Mouse (Mus musculus) CH12.LX (cell line): ENCODE measurements at regions not wholly inside any gene's neighbourhood (a gene's known extent, or its start where the extent isn't known, plus 50 kb on each side); places are given as distances from the start of the nearest gene placed in this dataset.

ENCODE experiments used
- DNase-seq: peaks from one replicate; pipeline ENCODE4 v3.0.0-alpha.2; 2013; ENCODE audit errors: extremely low read depth
- H3K27ac ChIP-seq: 2 replicates; pipeline ENCODE4 v1.5.1; 2012; ENCODE audit warnings: low read depth, mild to moderate bottlenecking, control low read depth, moderate library complexity; ENCODE audit not compliant: insufficient read depth
- H3K27me3 ChIP-seq: replicated peaks from 2 replicates; pipeline ENCODE3; 2012; ENCODE audit warnings: inconsistent platforms
- H3K36me3 ChIP-seq, 2 experiments: replicated peaks in 1 of 2; 2 replicates each; pipeline versions ENCODE3 to v1.6.1; 2012; ENCODE audit warnings: inconsistent platforms in 1 of 2, low read length in 1 of 2, mild to moderate bottlenecking in 1 of 2, mixed read lengths in 1 of 2, moderate library complexity in 1 of 2; ENCODE audit not compliant: control insufficient read depth in 1 of 2, insufficient read depth in 1 of 2
- H3K4me1 ChIP-seq, 2 experiments: 2 replicates each; pipeline ENCODE4 v1.6.1; 2012; ENCODE audit warnings: inconsistent platforms in 1 of 2, moderate library complexity in 1 of 2; ENCODE audit not compliant: insufficient read depth in 2 of 2, control insufficient read depth in 1 of 2
- H3K4me2 ChIP-seq: 2 replicates; pipeline ENCODE4 v1.6.1; 2012; ENCODE audit warnings: low read depth, mild to moderate bottlenecking, control low read depth; ENCODE audit not compliant: poor library complexity, insufficient read depth, severe bottlenecking
- H3K4me3 ChIP-seq, 3 experiments: fragments of 150-350 bp in 1 of 3; sonication (generic) in 1 of 3; replicated peaks in 1 of 3; 2 replicates each; pipeline versions ENCODE3 to v1.5.1; 2011 to 2012; ENCODE audit warnings: low read depth in 2 of 3, low read length in 2 of 3, mild to moderate bottlenecking in 2 of 3, moderate library complexity in 2 of 3, control low read depth in 1 of 3, improper control_type of control experiment in 1 of 3, inconsistent platforms in 1 of 3, mixed read lengths in 1 of 3; ENCODE audit not compliant: poor library complexity in 1 of 3
- H3K79me2 ChIP-seq: replicated peaks from 2 replicates; pipeline ENCODE4 v1.6.1; 2012; ENCODE audit warnings: mild to moderate bottlenecking, moderate library complexity; ENCODE audit not compliant: control insufficient read depth, poor library complexity, insufficient read depth, severe bottlenecking; ENCODE audit errors: extremely low read depth
- H3K9ac ChIP-seq: 2 replicates; pipeline ENCODE4 v1.6.1; 2012; ENCODE audit warnings: low read depth, mild to moderate bottlenecking, control low read depth, moderate library complexity; ENCODE audit not compliant: insufficient read depth
- H3K9me3 ChIP-seq: replicated peaks from 2 replicates; pipeline ENCODE3; 2012; ENCODE audit warnings: low read length, inconsistent platforms, mixed read lengths
- BHLHE40 ChIP-seq: IDR thresholded peaks from 2 replicates; pipeline ENCODE4 v1.6.1; 2011; ENCODE audit warnings: mild to moderate bottlenecking, low read depth, low read length, improper control_type of control experiment
- CTCF ChIP-seq, 2 experiments: IDR thresholded peaks in 1 of 2; conservative IDR thresholded peaks in 1 of 2; 2 replicates each; pipeline ENCODE4 v1.5.1; 2011 to 2012; ENCODE audit warnings: low read depth in 2 of 2, low read length in 2 of 2, improper control_type of control experiment in 1 of 2, inconsistent platforms in 1 of 2, mild to moderate bottlenecking in 1 of 2, moderate library complexity in 1 of 2
- ETS1 ChIP-seq: conservative IDR thresholded peaks from 2 replicates; pipeline ENCODE4 v1.6.1; 2012; ENCODE audit warnings: low read depth, mild to moderate bottlenecking, inconsistent platforms, low read length, improper control_type of control experiment, moderate library complexity
- IRF4 ChIP-seq: IDR thresholded peaks from 2 replicates; pipeline ENCODE4 v1.6.1; 2014; ENCODE audit warnings: low read depth, mild to moderate bottlenecking, inconsistent platforms, low read length, improper control_type of control experiment
- JUND ChIP-seq: conservative IDR thresholded peaks from 2 replicates; pipeline ENCODE4 v1.6.1; 2011; ENCODE audit warnings: low read depth, low read length, improper control_type of control experiment
- MAFK ChIP-seq: IDR thresholded peaks from 2 replicates; pipeline ENCODE4 v1.6.1; 2011; ENCODE audit warnings: low read length, improper control_type of control experiment; ENCODE audit not compliant: insufficient replicate concordance
- MAZ ChIP-seq: IDR thresholded peaks from 2 replicates; pipeline ENCODE4 v1.6.1; 2012; ENCODE audit warnings: low read depth, mild to moderate bottlenecking, inconsistent platforms, low read length, improper control_type of control experiment, moderate library complexity
- MXI1 ChIP-seq: IDR thresholded peaks from 2 replicates; pipeline ENCODE4 v1.6.1; 2011; ENCODE audit warnings: mild to moderate bottlenecking, low read depth, low read length, improper control_type of control experiment
- MYC ChIP-seq: IDR thresholded peaks from 2 replicates; pipeline ENCODE4 v1.6.1; 2011; ENCODE audit warnings: low read depth, mild to moderate bottlenecking, improper control_type of control experiment, low read length
- NELFE ChIP-seq: IDR thresholded peaks from 2 replicates; pipeline ENCODE4 v1.6.1; 2011; ENCODE audit warnings: low read depth, low read length, improper control_type of control experiment
- NRF1 ChIP-seq: IDR thresholded peaks from 2 replicates; pipeline ENCODE4 v1.6.1; 2014; ENCODE audit warnings: low read depth, mild to moderate bottlenecking, inconsistent platforms, low read length, improper control_type of control experiment, moderate library complexity
- PAX5 ChIP-seq: IDR thresholded peaks from 2 replicates; pipeline ENCODE4 v1.6.1; 2012; ENCODE audit warnings: low read length, inconsistent platforms, mixed read lengths
- RAD21 ChIP-seq: IDR thresholded peaks from 2 replicates; pipeline ENCODE4 v1.6.1; 2011; ENCODE audit warnings: low read depth, mild to moderate bottlenecking, low read length, improper control_type of control experiment, moderate library complexity
- SMC3 ChIP-seq: IDR thresholded peaks from 2 replicates; pipeline ENCODE4 v1.6.1; 2011; ENCODE audit warnings: low read depth, low read length, improper control_type of control experiment
- TBP ChIP-seq: conservative IDR thresholded peaks from 2 replicates; pipeline ENCODE4 v1.6.1; 2011; ENCODE audit warnings: low read depth, low read length, improper control_type of control experiment
- TCF12 ChIP-seq: IDR thresholded peaks from 2 replicates; pipeline ENCODE4 v1.6.1; 2014; ENCODE audit warnings: low read depth, mild to moderate bottlenecking, inconsistent platforms, low read length, improper control_type of control experiment
- UBTF ChIP-seq: IDR thresholded peaks from 2 replicates; pipeline ENCODE4 v1.6.1; 2012; ENCODE audit warnings: low read depth, mild to moderate bottlenecking, inconsistent platforms, low read length, improper control_type of control experiment, moderate library complexity
- USF2 ChIP-seq: conservative IDR thresholded peaks from 2 replicates; pipeline ENCODE4 v1.6.1; 2011; ENCODE audit warnings: low read depth, low read length, improper control_type of control experiment
- ZC3H11A ChIP-seq: IDR thresholded peaks from 2 replicates; pipeline ENCODE4 v1.6.1; 2012; ENCODE audit warnings: low read depth, mild to moderate bottlenecking, inconsistent platforms, low read length, improper control_type of control experiment
- ZMIZ1 ChIP-seq: IDR thresholded peaks from 2 replicates; pipeline ENCODE4 v1.6.1; 2012; ENCODE audit warnings: low read depth, mild to moderate bottlenecking, inconsistent platforms, low read length, improper control_type of control experiment
- ZNF384 ChIP-seq: IDR thresholded peaks from 2 replicates; pipeline ENCODE4 v1.6.1; 2012; ENCODE audit warnings: low read depth, low read length, improper control_type of control experiment, inconsistent platforms
- dilution Hi-C: fragments of 300-500 bp; cut with MboI; formaldehyde crosslinking; loops from 2 replicates; pipeline ENCODE4 v1.14.3; 2020; ENCODE audit warnings: low sequenced_read_pairs; ENCODE audit not compliant: extremely low pct_unique_long_range_greater_than_20kb, extremely low pct_ligation_motif_present
- in situ Hi-C: fragments of 300-500 bp; cut with MboI; formaldehyde crosslinking; loops from 3 replicates; pipeline ENCODE4 v1.14.3; 2019; ENCODE audit warnings: low sequenced_read_pairs, low pct_ligation_motif_present, low pct_unique_long_range_greater_than_20kb, mixed read lengths

- Histone ChIP-seq H3K27ac (no peak overlapping the region), H3K4me2 (no peak overlapping the region), H3K9ac (no peak overlapping the region), H3K36me3 (no peaks in the 10 kb centered on the region), H3K9me3 (no peaks in the 10 kb centered on the region), H3K79me2 (no peaks in the 10 kb centered on the region), H3K4me1 (no peaks in the 10 kb centered on the region), H3K27me3 (no peaks in the 10 kb centered on the region), H3K4me3 (no peak overlapping the region)
- no peak for DNase-seq
- dilution Hi-C loops, result no loop called here
- TF ChIP-seq NELFE, result no peak
- no peak for TF ChIP-seq USF2
- TF ChIP-seq ZC3H11A, result no peak
- TF ChIP-seq TCF12, result no peak
- TF ChIP-seq TBP, result no peak
- TF ChIP-seq MXI1, result no peak
- no peak for TF ChIP-seq CTCF (conservative IDR thresholded peaks at IDR 0.05 in 1 of 2, IDR thresholded peaks at IDR 0.05 in 1 of 2; ENCODE audit: low read depth in 2 of 2, low read length in 2 of 2)
- in situ Hi-C loops, result loop anchor here (25.0 kb wide), 2 partner anchors 363 to 888 kb away; partner anchors contain the start of gene Kcnj2
Measured at GRCm38 (mm10) chr11:111424871-111425270, 358.9 kb downstream of the Kcnj2 start.

DNA sequence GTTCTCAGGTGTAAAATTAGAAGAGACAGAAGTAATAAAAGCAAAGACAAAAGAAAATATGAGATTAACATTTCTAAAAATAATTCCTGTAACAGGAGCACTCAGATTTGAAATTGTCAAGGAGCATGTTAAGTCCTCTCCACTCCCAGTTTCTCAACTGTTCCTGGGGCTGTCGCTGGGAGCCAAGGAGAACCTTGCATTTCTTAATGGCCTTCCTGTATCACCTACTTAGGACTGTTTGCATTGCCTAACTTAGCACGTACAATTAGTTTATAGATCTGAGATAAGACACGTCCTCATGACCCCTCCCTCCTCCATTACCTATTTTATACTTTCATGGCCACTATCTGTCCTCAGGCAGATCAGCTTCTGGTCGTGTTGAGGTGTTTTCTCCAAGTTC lies 360.8 kb downstream of the Kcnj2 start:
- H3K36me3 ChIP-seq, result no peaks in the 10 kb centered on the region
- TF ChIP-seq BHLHE40 (no peak), ETS1 (no peak), CTCF (conservative IDR thresholded peaks at IDR 0.05 in 1 of 2, IDR thresholded peaks at IDR 0.05 in 1 of 2; ENCODE audit: low read depth in 2 of 2, low read length in 2 of 2) (no peak), IRF4 (no peak), RAD21 (no peak), PAX5 (no peak), TCF12 (no peak), ZNF384 (no peak), JUND (no peak), NELFE (no peak), MAFK (no peak), MYC (no peak), TBP (no peak), ZMIZ1 (no peak), NRF1 (no peak), SMC3 (no peak), UBTF (no peak), MAZ (no peak)
- no peaks in the 10 kb centered on the region for H3K79me2 ChIP-seq
- H3K27ac ChIP-seq, result no peak overlapping the region
- no peaks in the 10 kb centered on the region for H3K9me3 ChIP-seq
- no peak overlapping the region for H3K4me3 ChIP-seq
- no peak for DNase-seq
- no peaks in the 10 kb centered on the region for H3K4me1 ChIP-seq
- in situ Hi-C loops, result loop anchor here (25.0 kb wide), 2 partner anchors 364 to 889 kb away; partner anchors contain the start of gene Kcnj2
- dilution Hi-C loops, result no loop called here
- H3K4me2 ChIP-seq, result no peak overlapping the region
- no peak overlapping the region for H3K9ac ChIP-seq
- H3K27me3 ChIP-seq, result no peaks in the 10 kb centered on the region
